In the genomic region with DNA sequence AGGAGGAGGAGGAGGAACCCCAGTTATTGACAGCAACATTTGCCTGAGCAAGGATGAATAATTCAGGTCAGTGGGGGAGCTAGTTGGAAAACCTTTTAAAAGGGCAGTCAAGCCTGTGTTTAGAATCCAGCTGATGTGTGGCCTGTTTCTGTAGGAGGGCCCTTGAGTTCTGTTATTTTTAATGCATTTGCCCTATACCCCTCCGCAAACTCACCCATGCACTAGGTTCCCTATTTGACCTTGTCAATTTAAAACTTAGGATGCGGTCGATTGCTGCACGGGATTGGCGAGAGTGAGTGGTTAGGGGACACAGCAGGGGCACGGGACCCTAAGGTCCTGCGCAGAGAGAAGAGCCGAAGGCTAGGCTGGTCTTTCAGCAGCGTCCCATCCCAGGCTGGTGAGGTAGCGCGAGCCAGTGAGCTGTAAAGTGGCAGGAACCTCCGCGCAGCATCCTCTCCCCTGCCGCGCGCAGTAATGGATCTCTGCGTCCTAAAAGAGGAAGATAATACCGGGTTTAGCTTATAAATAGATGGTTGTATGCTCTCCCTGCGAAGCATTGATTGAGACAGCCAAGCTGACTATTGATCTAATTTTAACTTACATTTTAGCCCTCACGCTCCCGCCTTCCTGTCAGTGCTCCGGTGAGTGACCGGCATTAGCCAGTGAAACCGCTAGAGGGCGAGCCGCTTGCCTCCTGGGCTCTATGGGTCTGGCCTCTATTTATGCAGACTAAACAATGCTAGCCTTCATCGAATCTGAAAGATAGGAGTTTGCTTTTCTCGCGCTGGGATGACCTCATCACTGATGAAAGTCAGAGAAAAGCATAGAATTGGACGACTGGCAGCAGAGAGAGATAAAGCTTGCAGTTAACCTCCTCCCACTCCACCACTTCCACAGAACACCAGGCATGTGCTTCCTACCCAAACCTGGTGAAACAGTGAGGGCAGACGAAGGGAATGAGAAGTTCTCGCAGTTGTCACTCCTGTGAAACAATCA, we compare ENCODE assay signal across 8 mouse cellular contexts.
DNase-seq lines count a peak whose midpoint lies in the region; ATAC-seq and TF ChIP-seq lines count a peak whose summit lies in the region.

No protein-coding gene starts in this region.

- H3K9me3 ChIP-seq in embryonic facial prominence, embryonic 12.5 days: peaks cover 5% of the 10 kb centered on the region; the same call in 1 of the 2 replicates
- no peaks in the 10 kb centered on the region for H3K9me3 ChIP-seq in limb, embryonic 10.5 days (replicated peaks)
- H3K9me3 ChIP-seq in midbrain, embryonic 11.5 days (ENCODE audit: control insufficient read depth, low read length): no peaks in the 10 kb centered on the region

- DNase-seq in urinary bladder, adult 18-20 months (ENCODE audit: low spot score in 2 of 2): peak; percentile 50 to 53
- no peak for DNase-seq in urinary bladder, postnatal 10 days (ENCODE audit: low spot score)
- DNase-seq in heart, adult 2 months: peak; percentile 68 to 74
- peak; percentile 69 for DNase-seq in kidney, adult 2 months
- DNase-seq in limb, embryonic 10.5 days (ENCODE audit: low spot score): peak; percentile 78
- DNase-seq in midbrain, embryonic 11.5 days (ENCODE audit: low spot score, missing footprints): peak; percentile 95

- no peaks in the 10 kb centered on the region for H3K4me1 ChIP-seq in embryonic facial prominence, embryonic 12.5 days
- H3K4me1 ChIP-seq in heart, adult 2 months (ENCODE audit: control insufficient read depth, insufficient read depth, low read length): no peaks in the 10 kb centered on the region; the same call in 1 of the 2 replicates
- H3K4me1 ChIP-seq in kidney, adult 2 months (ENCODE audit: control insufficient read depth, insufficient read depth, low read length): 0 out of 2 replicates have a peak, but pooled peaks cover 3% of the 10 kb centered on the region
- peaks cover 3% of the 10 kb centered on the region; the same call in 1 of the 2 replicates for H3K4me1 ChIP-seq in limb, embryonic 10.5 days
- H3K4me1 ChIP-seq in midbrain, embryonic 11.5 days (ENCODE audit: control insufficient read depth, insufficient read depth, low read length): no peaks in the 10 kb centered on the region
- H3K4me1 ChIP-seq in small intestine, adult 2 months (ENCODE audit: control insufficient read depth, insufficient read depth, insufficient read length, low read length): peaks cover 6% of the 10 kb centered on the region; the same call in 1 of the 2 replicates

- H3K27ac ChIP-seq in embryonic facial prominence, embryonic 12.5 days: no peak overlapping the region
- no peak overlapping the region for H3K27ac ChIP-seq in heart, adult 2 months
- H3K27ac ChIP-seq in kidney, adult 2 months (ENCODE audit: insufficient read depth, low read depth, low read length): no peak overlapping the region
- H3K27ac ChIP-seq in limb, embryonic 10.5 days: no peak overlapping the region
- H3K27ac ChIP-seq in midbrain, embryonic 11.5 days (ENCODE audit: low read depth, low read length): no peak overlapping the region
- no peak overlapping the region for H3K27ac ChIP-seq in small intestine, adult 2 months (ENCODE audit: insufficient read depth, low read depth, low read length)

- peak overlapping the region; percentile 24; the same call in 1 of the 2 replicates for H3K4me3 ChIP-seq in embryonic facial prominence, embryonic 12.5 days
- H3K4me3 ChIP-seq in heart, adult 2 months: peak overlapping the region; percentile 32
- H3K4me3 ChIP-seq in kidney, adult 2 months (ENCODE audit: insufficient read depth, low read depth, low read length): peak overlapping the region; percentile 29
- peak overlapping the region; percentile 37 for H3K4me3 ChIP-seq in limb, embryonic 10.5 days
- H3K4me3 ChIP-seq in midbrain, embryonic 11.5 days (ENCODE audit: low read depth, low read length): peak overlapping the region; percentile 25
- peak overlapping the region; percentile 41 for H3K4me3 ChIP-seq in small intestine, adult 2 months (ENCODE audit: low read depth, low read length)

- peak; percentile 94 for TF ChIP-seq CTCF in heart, adult 2 months (IDR thresholded peaks at IDR 0.05)
- TF ChIP-seq CTCF in kidney, adult 2 months (conservative IDR thresholded peaks at IDR 0.05; ENCODE audit: insufficient read depth, insufficient read length, low read depth, low read length): peak; percentile 85
- peak; percentile 94; the same call in 1 of the 2 replicates for TF ChIP-seq CTCF in small intestine, adult 2 months (IDR thresholded peaks at IDR 0.05; ENCODE audit: extremely low read depth, insufficient read length, insufficient replicate concordance, low read depth, low read length)

- WGBS in embryonic facial prominence, embryonic 12.5 days: 12% methylated on average over 32 of the region's 32 CpGs
- WGBS in heart, adult 2 months: 14% methylated on average over 32 of the region's 32 CpGs
- WGBS in kidney, adult 2 months: 16% methylated on average over 32 of the region's 32 CpGs
- 10% methylated on average over 32 of the region's 32 CpGs for WGBS in limb, embryonic 10.5 days
- WGBS in midbrain, embryonic 11.5 days: 8% methylated on average over 32 of the region's 32 CpGs
- WGBS in small intestine, adult 2 months: 10% methylated on average over 32 of the region's 32 CpGs

- TF ChIP-seq EP300 in heart, adult 2 months (IDR thresholded peaks at IDR 0.05; ENCODE audit: insufficient read depth, low read depth, low read length): no peak

- peak overlapping the region; percentile 53 for H3K4me2 ChIP-seq in embryonic facial prominence, embryonic 12.5 days (replicated peaks)
- H3K4me2 ChIP-seq in midbrain, embryonic 11.5 days: peak overlapping the region; percentile 32

- H3K9ac ChIP-seq in embryonic facial prominence, embryonic 12.5 days: no peak overlapping the region
- H3K9ac ChIP-seq in heart, adult 2 months (ENCODE audit: low read depth, low read length): no peak overlapping the region
- H3K9ac ChIP-seq in midbrain, embryonic 11.5 days (ENCODE audit: low read length): no peak overlapping the region

- peak; percentile 69; the same call in 1 of the 2 replicates for ATAC-seq in embryonic facial prominence, embryonic 12.5 days (ENCODE audit: insufficient number of reproducible peaks, insufficient read depth, low FRiP score, low TSS enrichment)
- peak; percentile 95 for ATAC-seq in midbrain, embryonic 11.5 days (ENCODE audit: low FRiP score)

- H3K36me3 ChIP-seq in embryonic facial prominence, embryonic 12.5 days: no peaks in the 10 kb centered on the region
- no peaks in the 10 kb centered on the region for H3K36me3 ChIP-seq in heart, adult 2 months (ENCODE audit: control insufficient read depth, insufficient read depth, low read length)
- no peaks in the 10 kb centered on the region for H3K36me3 ChIP-seq in kidney, adult 2 months (ENCODE audit: control insufficient read depth, insufficient read depth, low read length)
- no peaks in the 10 kb centered on the region for H3K36me3 ChIP-seq in limb, embryonic 10.5 days
- H3K36me3 ChIP-seq in midbrain, embryonic 11.5 days (ENCODE audit: control insufficient read depth, insufficient read depth, low read length): no peaks in the 10 kb centered on the region
- H3K36me3 ChIP-seq in small intestine, adult 2 months (ENCODE audit: control insufficient read depth, insufficient read depth, low read length): no peaks in the 10 kb centered on the region

- no peaks in the 10 kb centered on the region for H3K79me2 ChIP-seq in heart, adult 2 months (replicated peaks; ENCODE audit: control insufficient read depth, insufficient read depth, low read length)

- no peak for TF ChIP-seq POLR2A in heart, adult 2 months (IDR thresholded peaks at IDR 0.05; ENCODE audit: insufficient read depth, low read depth, low read length)
- TF ChIP-seq POLR2A in kidney, adult 2 months (IDR thresholded peaks at IDR 0.05; ENCODE audit: low read depth, low read length): no peak
- no peak for TF ChIP-seq POLR2A in small intestine, adult 2 months (IDR thresholded peaks at IDR 0.05; ENCODE audit: low read depth, low read length)

- H3K27me3 ChIP-seq in embryonic facial prominence, embryonic 12.5 days: no peaks in the 10 kb centered on the region
- H3K27me3 ChIP-seq in heart, adult 2 months (ENCODE audit: control insufficient read depth, insufficient read depth, low read length): no peaks in the 10 kb centered on the region
- no peaks in the 10 kb centered on the region for H3K27me3 ChIP-seq in kidney, adult 2 months (replicated peaks; ENCODE audit: control insufficient read depth, insufficient read depth, low read length)
- no peaks in the 10 kb centered on the region for H3K27me3 ChIP-seq in limb, embryonic 10.5 days (ENCODE audit: low read depth, poor library complexity, severe bottlenecking)
- H3K27me3 ChIP-seq in midbrain, embryonic 11.5 days (ENCODE audit: control insufficient read depth, insufficient read depth, low read length): no peaks in the 10 kb centered on the region
- H3K27me3 ChIP-seq in small intestine, adult 2 months (ENCODE audit: control insufficient read depth, insufficient read depth, low read length): no peaks in the 10 kb centered on the region

- intact Hi-C loops in heart, adult 2 months (cut with DNase I): loop anchor here (5.0 kb wide), 3 partner anchors 189 to 691 kb away; no protein-coding TSS in a partner anchor
